18 mouse cellular contexts compared by ENCODE assay signal in the genomic region with DNA sequence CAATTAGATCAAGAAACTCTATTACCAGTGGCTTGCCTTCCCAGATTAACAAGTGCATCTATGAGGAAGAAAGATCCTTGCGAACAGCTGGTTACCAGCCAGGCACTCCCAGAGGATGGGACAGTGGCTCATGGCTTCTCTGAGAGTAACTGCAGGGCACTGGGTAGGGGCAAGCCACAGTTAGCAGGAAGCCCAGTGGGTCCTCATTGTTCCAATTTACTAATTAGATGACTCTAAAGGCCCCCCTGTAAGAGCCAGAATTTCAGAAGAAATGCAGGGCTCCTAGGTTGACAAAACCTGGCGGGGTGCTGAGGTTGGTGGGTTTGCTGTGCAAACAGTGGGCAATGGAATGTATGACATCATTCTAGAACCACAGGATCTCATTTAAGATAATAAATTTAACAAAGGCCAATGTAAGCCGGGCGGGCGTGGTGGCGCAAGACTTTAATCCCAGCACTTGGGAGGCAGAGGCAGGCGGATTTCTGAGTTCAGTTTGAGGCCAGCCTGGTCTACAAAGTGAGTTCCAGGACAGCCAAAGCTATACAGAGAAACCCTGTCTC.
DNase-seq lines count a peak whose midpoint lies in the region; ATAC-seq and TF ChIP-seq lines count a peak whose summit lies in the region.
"Had no signal": no experiment of that assay in that cellular context is flagged by ENCODE, and none has a peak within 500 bp of the region (broad histone marks: within the 10 kb centered on the region; RNA-seq: fewer than 3 reads in every experiment).

No protein-coding gene starts in this region.

- no peak overlapping the region for H3K9ac ChIP-seq in forebrain, embryonic 11.5 days (ENCODE audit: low read length)
- H3K9ac ChIP-seq in forebrain, postnatal 0 days, result no peak overlapping the region
- H3K9ac ChIP-seq: embryonic facial prominence, embryonic 12.5 days; forebrain, embryonic 13.5 days; heart, embryonic 13.5 days; hindbrain, embryonic 15.5 days had no signal

- TF ChIP-seq CTCF in forebrain, postnatal 0 days (IDR thresholded peaks at IDR 0.05; ENCODE audit: low read depth), result no peak
- no peak for TF ChIP-seq CTCF in layer of hippocampus, adult 2 months (conservative IDR thresholded peaks at IDR 0.05)

- H3K9me3 ChIP-seq in forebrain, embryonic 11.5 days (ENCODE audit: control insufficient read depth, low read length), result no peaks in the 10 kb centered on the region
- no peaks in the 10 kb centered on the region for H3K9me3 ChIP-seq in forebrain, postnatal 0 days (ENCODE audit: low read length)
- H3K9me3 ChIP-seq: embryonic facial prominence, embryonic 12.5 days; forebrain, embryonic 13.5 days; heart, embryonic 13.5 days; hindbrain, embryonic 15.5 days had no signal

- H3K27ac ChIP-seq in forebrain, embryonic 11.5 days (ENCODE audit: low read depth, low read length), result 0 out of 2 replicates have a peak overlapping the region, but pooled peaks have one; percentile 12
- no peak overlapping the region for H3K27ac ChIP-seq in forebrain, postnatal 0 days (ENCODE audit: low read depth, low read length)
- H3K27ac ChIP-seq in layer of hippocampus, adult 2 months, result peak overlapping the region; percentile 86
- H3K27ac ChIP-seq: embryonic facial prominence, embryonic 12.5 days; heart, embryonic 13.5 days; hindbrain, embryonic 15.5 days had no signal

- no peak overlapping the region for H3K4me2 ChIP-seq in forebrain, embryonic 11.5 days (ENCODE audit: low read depth, low read length, severe bottlenecking)
- H3K4me2 ChIP-seq in forebrain, postnatal 0 days (ENCODE audit: low read depth), result no peak overlapping the region
- H3K4me2 ChIP-seq: embryonic facial prominence, embryonic 12.5 days; forebrain, embryonic 13.5 days; heart, embryonic 13.5 days; hindbrain, embryonic 15.5 days had no signal

- 0 out of 2 replicates have a peak, but pooled peaks cover 2% of the 10 kb centered on the region for H3K4me1 ChIP-seq in forebrain, embryonic 11.5 days (replicated peaks; ENCODE audit: control insufficient read depth, insufficient read depth, low read length)
- H3K4me1 ChIP-seq in forebrain, postnatal 0 days (ENCODE audit: insufficient read depth), result 0 out of 2 replicates have a peak, but pooled peaks cover 5% of the 10 kb centered on the region
- H3K4me1 ChIP-seq: embryonic facial prominence, embryonic 12.5 days had no signal

- no peak for DNase-seq in forebrain, embryonic 11.5 days (ENCODE audit: low spot score)
- DNase-seq in forebrain, postnatal 0 days, result no peak
- DNase-seq in layer of hippocampus, adult 2 months (ENCODE audit: low spot score in 2 of 2), result no peak
- no peak for DNase-seq in layer of hippocampus, postnatal 36 days
- DNase-seq in retina, embryonic 14.5 days (ENCODE audit: low spot score), result peak; percentile 23
- DNase-seq in retina, postnatal 1 day, result no peak
- no peak for DNase-seq in yolk sac, embryonic 10.5 days (ENCODE audit: low spot score)
- DNase-seq: adrenal gland, postnatal 10 days; cerebellum, adult 11 months; cerebellum, adult 8-10 months; cerebellum, postnatal 25 days; gastrocnemius, postnatal 36 days; heart, adult 11 months; heart, postnatal 36 days had no signal

- ATAC-seq in forebrain, embryonic 11.5 days (replicated peaks; ENCODE audit: low FRiP score), result no peak
- no peak for ATAC-seq in forebrain, postnatal 0 days
- ATAC-seq: forebrain, embryonic 13.5 days had no signal

- no peaks in the 10 kb centered on the region for H3K36me3 ChIP-seq in forebrain, embryonic 11.5 days (ENCODE audit: control insufficient read depth, insufficient read depth, low read length)
- peaks cover 9% of the 10 kb centered on the region; the same call in 1 of the 2 replicates for H3K36me3 ChIP-seq in forebrain, postnatal 0 days (ENCODE audit: insufficient read depth)
- H3K36me3 ChIP-seq: hindbrain, embryonic 15.5 days had no signal

- no peak overlapping the region for H3K4me3 ChIP-seq in forebrain, embryonic 11.5 days (ENCODE audit: low read depth, low read length)
- H3K4me3 ChIP-seq in forebrain, postnatal 0 days (ENCODE audit: low read depth, low read length), result no peak overlapping the region
- H3K4me3 ChIP-seq in layer of hippocampus, adult 2 months, result no peak overlapping the region
- H3K4me3 ChIP-seq: embryonic facial prominence, embryonic 12.5 days; forebrain, embryonic 13.5 days; heart, embryonic 13.5 days; hindbrain, embryonic 15.5 days had no signal

- WGBS in forebrain, embryonic 11.5 days, result 77% methylated on average over 7 of the region's 7 CpGs
- 84% methylated on average over 7 of the region's 7 CpGs for WGBS in forebrain, postnatal 0 days

- no peaks in the 10 kb centered on the region for H3K27me3 ChIP-seq in forebrain, embryonic 11.5 days (ENCODE audit: control insufficient read depth, insufficient read depth, low read length)
- no peaks in the 10 kb centered on the region for H3K27me3 ChIP-seq in forebrain, postnatal 0 days (ENCODE audit: insufficient read depth, low read length)
- H3K27me3 ChIP-seq: embryonic facial prominence, embryonic 12.5 days; forebrain, embryonic 13.5 days; heart, embryonic 13.5 days; hindbrain, embryonic 15.5 days had no signal
